Mouse (Mus musculus) CH12.LX (cell line): ENCODE measurements around the gene Gm4559. TPM values are rescaled to one million over a fixed set of nuclear protein-coding genes. Genes with fewer than 3 reads are reported as not detected.
"Not testable (repeated sequence)": the region's sequence is repeated elsewhere in the genome, so short reads cannot be mapped to it uniquely, and the experiment has no call there.

ENCODE experiments used
- DNase-seq: peaks from one replicate; pipeline ENCODE4 v3.0.0-alpha.2; 2013; ENCODE audit errors: extremely low read depth
- H3K27ac ChIP-seq: 2 replicates; pipeline ENCODE4 v1.5.1; 2012; ENCODE audit warnings: low read depth, mild to moderate bottlenecking, control low read depth, moderate library complexity; ENCODE audit not compliant: insufficient read depth
- H3K27me3 ChIP-seq: replicated peaks from 2 replicates; pipeline ENCODE3; 2012; ENCODE audit warnings: inconsistent platforms
- H3K36me3 ChIP-seq, 2 experiments: replicated peaks in 1 of 2; 2 replicates each; pipeline versions ENCODE3 to v1.6.1; 2012; ENCODE audit warnings: inconsistent platforms in 1 of 2, low read length in 1 of 2, mild to moderate bottlenecking in 1 of 2, mixed read lengths in 1 of 2, moderate library complexity in 1 of 2; ENCODE audit not compliant: control insufficient read depth in 1 of 2, insufficient read depth in 1 of 2
- H3K4me1 ChIP-seq, 2 experiments: 2 replicates each; pipeline ENCODE4 v1.6.1; 2012; ENCODE audit warnings: inconsistent platforms in 1 of 2, moderate library complexity in 1 of 2; ENCODE audit not compliant: insufficient read depth in 2 of 2, control insufficient read depth in 1 of 2
- H3K4me2 ChIP-seq: 2 replicates; pipeline ENCODE4 v1.6.1; 2012; ENCODE audit warnings: low read depth, mild to moderate bottlenecking, control low read depth; ENCODE audit not compliant: poor library complexity, insufficient read depth, severe bottlenecking
- H3K4me3 ChIP-seq, 3 experiments: fragments of 150-350 bp in 1 of 3; sonication (generic) in 1 of 3; replicated peaks in 1 of 3; 2 replicates each; pipeline versions ENCODE3 to v1.5.1; 2011 to 2012; ENCODE audit warnings: low read depth in 2 of 3, low read length in 2 of 3, mild to moderate bottlenecking in 2 of 3, moderate library complexity in 2 of 3, control low read depth in 1 of 3, improper control_type of control experiment in 1 of 3, inconsistent platforms in 1 of 3, mixed read lengths in 1 of 3; ENCODE audit not compliant: poor library complexity in 1 of 3
- H3K79me2 ChIP-seq: replicated peaks from 2 replicates; pipeline ENCODE4 v1.6.1; 2012; ENCODE audit warnings: mild to moderate bottlenecking, moderate library complexity; ENCODE audit not compliant: control insufficient read depth, poor library complexity, insufficient read depth, severe bottlenecking; ENCODE audit errors: extremely low read depth
- H3K9ac ChIP-seq: 2 replicates; pipeline ENCODE4 v1.6.1; 2012; ENCODE audit warnings: low read depth, mild to moderate bottlenecking, control low read depth, moderate library complexity; ENCODE audit not compliant: insufficient read depth
- H3K9me3 ChIP-seq: replicated peaks from 2 replicates; pipeline ENCODE3; 2012; ENCODE audit warnings: low read length, inconsistent platforms, mixed read lengths
- CHD2 ChIP-seq: IDR thresholded peaks from 2 replicates; pipeline ENCODE4 v1.6.1; 2011; ENCODE audit warnings: low read length, improper control_type of control experiment
- CTCF ChIP-seq, 2 experiments: IDR thresholded peaks in 1 of 2; conservative IDR thresholded peaks in 1 of 2; 2 replicates each; pipeline ENCODE4 v1.5.1; 2011 to 2012; ENCODE audit warnings: low read depth in 2 of 2, low read length in 2 of 2, improper control_type of control experiment in 1 of 2, inconsistent platforms in 1 of 2, mild to moderate bottlenecking in 1 of 2, moderate library complexity in 1 of 2
- E2F4 ChIP-seq: IDR thresholded peaks from 2 replicates; pipeline ENCODE4 v1.6.1; 2011; ENCODE audit warnings: low read depth, low read length, improper control_type of control experiment; ENCODE audit not compliant: insufficient replicate concordance
- EP300 ChIP-seq: IDR thresholded peaks from 2 replicates; pipeline ENCODE4 v1.6.1; 2011; ENCODE audit warnings: low read length, improper control_type of control experiment
- IRF4 ChIP-seq: IDR thresholded peaks from 2 replicates; pipeline ENCODE4 v1.6.1; 2014; ENCODE audit warnings: low read depth, mild to moderate bottlenecking, inconsistent platforms, low read length, improper control_type of control experiment
- MAZ ChIP-seq: IDR thresholded peaks from 2 replicates; pipeline ENCODE4 v1.6.1; 2012; ENCODE audit warnings: low read depth, mild to moderate bottlenecking, inconsistent platforms, low read length, improper control_type of control experiment, moderate library complexity
- MEF2A ChIP-seq: IDR thresholded peaks from 2 replicates; pipeline ENCODE4 v1.6.1; 2014; ENCODE audit warnings: low read depth, mild to moderate bottlenecking, inconsistent platforms, low read length, improper control_type of control experiment, borderline replicate concordance
- MXI1 ChIP-seq: IDR thresholded peaks from 2 replicates; pipeline ENCODE4 v1.6.1; 2011; ENCODE audit warnings: mild to moderate bottlenecking, low read depth, low read length, improper control_type of control experiment
- MYC ChIP-seq: IDR thresholded peaks from 2 replicates; pipeline ENCODE4 v1.6.1; 2011; ENCODE audit warnings: low read depth, mild to moderate bottlenecking, improper control_type of control experiment, low read length
- NELFE ChIP-seq: IDR thresholded peaks from 2 replicates; pipeline ENCODE4 v1.6.1; 2011; ENCODE audit warnings: low read depth, low read length, improper control_type of control experiment
- NRF1 ChIP-seq: IDR thresholded peaks from 2 replicates; pipeline ENCODE4 v1.6.1; 2014; ENCODE audit warnings: low read depth, mild to moderate bottlenecking, inconsistent platforms, low read length, improper control_type of control experiment, moderate library complexity
- PAX5 ChIP-seq: IDR thresholded peaks from 2 replicates; pipeline ENCODE4 v1.6.1; 2012; ENCODE audit warnings: low read length, inconsistent platforms, mixed read lengths
- POLR2AphosphoS2 ChIP-seq: IDR thresholded peaks from 2 replicates; pipeline ENCODE4 v1.6.1; 2011; ENCODE audit warnings: low read depth, low read length, improper control_type of control experiment
- RCOR1 ChIP-seq: conservative IDR thresholded peaks from 2 replicates; pipeline ENCODE4 v1.6.1; 2012; ENCODE audit warnings: low read depth, mild to moderate bottlenecking, inconsistent platforms, low read length, improper control_type of control experiment
- SMC3 ChIP-seq: IDR thresholded peaks from 2 replicates; pipeline ENCODE4 v1.6.1; 2011; ENCODE audit warnings: low read depth, low read length, improper control_type of control experiment
- TCF12 ChIP-seq: IDR thresholded peaks from 2 replicates; pipeline ENCODE4 v1.6.1; 2014; ENCODE audit warnings: low read depth, mild to moderate bottlenecking, inconsistent platforms, low read length, improper control_type of control experiment
- UBTF ChIP-seq: IDR thresholded peaks from 2 replicates; pipeline ENCODE4 v1.6.1; 2012; ENCODE audit warnings: low read depth, mild to moderate bottlenecking, inconsistent platforms, low read length, improper control_type of control experiment, moderate library complexity
- USF1 ChIP-seq: IDR thresholded peaks from 2 replicates; pipeline ENCODE4 v1.6.1; 2014; ENCODE audit warnings: low read depth, mild to moderate bottlenecking, inconsistent platforms, low read length, improper control_type of control experiment
- ZC3H11A ChIP-seq: IDR thresholded peaks from 2 replicates; pipeline ENCODE4 v1.6.1; 2012; ENCODE audit warnings: low read depth, mild to moderate bottlenecking, inconsistent platforms, low read length, improper control_type of control experiment
- dilution Hi-C: fragments of 300-500 bp; cut with MboI; formaldehyde crosslinking; loops from 2 replicates; pipeline ENCODE4 v1.14.3; 2020; ENCODE audit warnings: low sequenced_read_pairs; ENCODE audit not compliant: extremely low pct_unique_long_range_greater_than_20kb, extremely low pct_ligation_motif_present
- in situ Hi-C: fragments of 300-500 bp; cut with MboI; formaldehyde crosslinking; loops from 3 replicates; pipeline ENCODE4 v1.14.3; 2019; ENCODE audit warnings: low sequenced_read_pairs, low pct_ligation_motif_present, low pct_unique_long_range_greater_than_20kb, mixed read lengths
- polyA plus RNA-seq: library from polyadenylated mRNA; unstranded; fragments of >175 nt; gene quantifications from 2 replicates; pipeline ENCODE4 v1.2.1, GENCODE M21; 2012; ENCODE audit warnings: low read depth; ENCODE audit not compliant: insufficient read length
- total RNA-seq, 2 experiments: library from RNA; depleted of rRNA; stranded (reverse); fragments of 300-350 nt in 1 of 2; fragments of >200 nt in 1 of 2; gene quantifications; 2 replicates each; pipeline ENCODE4 v1.2.3; 2012 to 2014

The Gm4559 gene
- total and polyA plus RNA-seq, 3 experiments = not detected

- TF ChIP-seq CTCF (conservative IDR thresholded peaks at IDR 0.05 in 1 of 2, IDR thresholded peaks at IDR 0.05 in 1 of 2; ENCODE audit: low read depth in 2 of 2, low read length in 2 of 2) = peak in 1 of 2 experiments; percentile 18; a peak in 1 of 4 replicates
- H3K4me1 ChIP-seq, H3K4me2 ChIP-seq, H3K4me3 ChIP-seq, H3K27ac ChIP-seq, H3K9me3 ChIP-seq, in situ Hi-C loops, H3K79me2 ChIP-seq, DNase-seq, dilution Hi-C loops, H3K36me3 ChIP-seq, H3K9ac ChIP-seq: not testable (repeated sequence)
- peaks cover 37% of the 10 kb centered on the region for H3K27me3 ChIP-seq
Measured at GRCm38 (mm10) chr7:142279291-142279690, 5.1 kb upstream of the Gm4559 start.

- H3K4me3 ChIP-seq, H3K9ac ChIP-seq, H3K4me2 ChIP-seq, in situ Hi-C loops, H3K36me3 ChIP-seq, H3K27ac ChIP-seq, dilution Hi-C loops, H3K79me2 ChIP-seq, H3K9me3 ChIP-seq, H3K4me1 ChIP-seq: not testable (repeated sequence)
- H3K27me3 ChIP-seq = peaks cover 28% of the 10 kb centered on the region
- TF ChIP-seq SMC3 = peak; percentile 19; the same call in 1 of the 2 replicates
- TF ChIP-seq CTCF (conservative IDR thresholded peaks at IDR 0.05 in 1 of 2, IDR thresholded peaks at IDR 0.05 in 1 of 2; ENCODE audit: low read depth in 2 of 2, low read length in 2 of 2) = peak; percentile 36 to 54; a peak in 2 of 4 replicates
- peak; percentile 39 for DNase-seq
Measured at GRCm38 (mm10) chr7:142278183-142278582, 4.0 kb upstream of the Gm4559 start.

DNA sequence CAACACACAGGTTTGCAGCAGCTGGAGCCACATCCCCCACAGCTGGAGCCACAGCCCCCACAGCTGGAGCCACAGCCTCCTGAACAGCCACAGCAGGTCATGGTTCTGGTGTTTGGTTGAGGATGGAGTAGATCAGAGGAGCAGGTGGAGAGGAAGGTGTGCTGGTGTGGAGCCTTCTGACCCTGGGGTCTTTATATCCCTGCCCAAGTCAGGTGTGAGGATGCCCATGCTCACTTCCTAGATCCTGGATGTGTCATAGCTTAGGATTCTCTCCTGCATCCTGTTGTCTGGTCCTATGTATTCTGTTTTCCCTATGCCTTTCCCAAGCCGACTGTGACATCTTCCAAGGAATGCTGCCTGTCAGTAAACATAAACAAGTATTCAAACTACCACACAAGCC lies 15.9 kb downstream of the Gm4559 start, which contains the start of gene Gm2431:
TSS of gene Gm2431 (minus strand) at position 101 of the 400 bp plus-strand sequence.
- H3K27me3 ChIP-seq = peaks cover 32% of the 10 kb centered on the region
- in situ Hi-C loops, H3K9me3 ChIP-seq, H3K36me3 ChIP-seq, H3K4me3 ChIP-seq, H3K79me2 ChIP-seq, dilution Hi-C loops, H3K4me2 ChIP-seq, DNase-seq, H3K4me1 ChIP-seq, H3K9ac ChIP-seq, H3K27ac ChIP-seq: not testable (repeated sequence)

GRCm38 (mm10) chr7:142255517-142255916 lies 18.6 kb downstream of the Gm4559 start:
- peak; percentile 36 for DNase-seq
- Histone ChIP-seq H3K4me3 (no peak overlapping the region), H3K9ac (no peak overlapping the region), H3K4me2 (no peak overlapping the region), H3K27ac (no peak overlapping the region), H3K27me3 (peaks cover 42% of the 10 kb centered on the region), H3K9me3 (no peaks in the 10 kb centered on the region), H3K79me2 (no peaks in the 10 kb centered on the region), H3K4me1 (no peaks in the 10 kb centered on the region; a peak in 1 of 4 replicates), H3K36me3 (no peaks in the 10 kb centered on the region)
- dilution Hi-C loops = no loop called here
- in situ Hi-C loops = no loop called here
- no peak for TF ChIP-seq E2F4
- no peak for TF ChIP-seq MYC
- TF ChIP-seq CHD2 = no peak
- no peak for TF ChIP-seq UBTF
- no peak for TF ChIP-seq MEF2A
- TF ChIP-seq EP300 = peak; percentile 45; the same call in 1 of the 2 replicates
- TF ChIP-seq ZC3H11A = no peak
- no peak for TF ChIP-seq RCOR1
- no peak for TF ChIP-seq TCF12
- TF ChIP-seq CTCF (conservative IDR thresholded peaks at IDR 0.05 in 1 of 2, IDR thresholded peaks at IDR 0.05 in 1 of 2; ENCODE audit: low read depth in 2 of 2, low read length in 2 of 2) = peak; percentile 22 to 76
- TF ChIP-seq MAZ = no peak
- TF ChIP-seq USF1 = no peak
- no peak for TF ChIP-seq NRF1
- 0 out of 2 replicates have a peak, but pooled peaks have one; percentile 64 for TF ChIP-seq IRF4
- TF ChIP-seq MXI1 = no peak
- TF ChIP-seq POLR2AphosphoS2 = no peak
- 0 out of 2 replicates have a peak, but pooled peaks have one; percentile 23 for TF ChIP-seq NELFE
- TF ChIP-seq PAX5 = no peak
